Mouse (Mus musculus) liver, embryonic 16.5 days (tissue): Measurements from ENCODE around the gene Ndufa11. TPM values are rescaled to one million over a fixed set of nuclear protein-coding genes. Genes with fewer than 3 reads are reported as not detected.

ENCODE experiments used
- ATAC-seq: fragments of 200-750 bp; cut with Nextera tagmentation; 2 replicates; pipeline ENCODE4 v1.8.0; 2017; ENCODE audit warnings: low read depth, mild to moderate bottlenecking, moderate number of reproducible peaks, moderate library complexity
- H3K27ac ChIP-seq: fragments of 300-500 bp; sonication (generic); 2 replicates; pipeline ENCODE4 v1.5.1; 2014; ENCODE audit warnings: mild to moderate bottlenecking, low read length
- H3K27me3 ChIP-seq: fragments of 300-500 bp; sonication (generic); 2 replicates; pipeline ENCODE4 v1.6.1; 2014; ENCODE audit warnings: low read depth, low read length, mixed read lengths; ENCODE audit not compliant: control insufficient read depth, insufficient read depth
- H3K36me3 ChIP-seq: fragments of 300-500 bp; sonication (generic); 2 replicates; pipeline ENCODE4 v1.6.1; 2014; ENCODE audit warnings: mild to moderate bottlenecking; ENCODE audit not compliant: control insufficient read depth, insufficient read depth
- H3K4me1 ChIP-seq: fragments of 300-500 bp; sonication (generic); 2 replicates; pipeline ENCODE4 v1.6.1; 2014; ENCODE audit warnings: low read depth, low read length, mixed read lengths; ENCODE audit not compliant: control insufficient read depth
- H3K4me2 ChIP-seq: fragments of 300-500 bp; sonication (generic); 2 replicates; pipeline ENCODE4 v1.6.1; 2014; ENCODE audit warnings: low read depth, low read length, mixed read lengths
- H3K4me3 ChIP-seq: fragments of 300-500 bp; sonication (generic); 2 replicates; pipeline ENCODE4 v1.5.1; 2014; ENCODE audit warnings: low read depth, mild to moderate bottlenecking, low read length
- H3K9ac ChIP-seq: fragments of 300-500 bp; sonication (generic); 2 replicates; pipeline ENCODE4 v1.6.1; 2014; ENCODE audit warnings: low read depth, low read length
- H3K9me3 ChIP-seq: fragments of 300-500 bp; sonication (generic); replicated peaks from 2 replicates; pipeline ENCODE4 v1.6.1; 2016; ENCODE audit warnings: low read length; ENCODE audit not compliant: control insufficient read depth
- WGBS: fragments of 180-500 bp; shearing (Covaris S2); extraction: QIAGEN DNeasy Blood & Tissue Kit; methylation state at CpG from one replicate; pipeline ENCODE4 v1.1.7; 2014; ENCODE audit not compliant: insufficient replicate concordance; 5-methylcytosine and 5-hydroxymethylcytosine counted together
- polyA plus RNA-seq: library from polyadenylated mRNA; unstranded; fragments of >200 nt; fragmentation: Nextera tagmentation; extraction: Ambion mirVana; gene quantifications from 2 replicates; pipeline ENCODE4 v1.2.1, GENCODE M21; 2015

Ndufa11 gene
- polyA plus RNA-seq = 210 and 219 TPM in 2 replicates

GRCm38 (mm10) chr17:56717363-56718058 lies at the start of gene Ndufa11, which contains the start of gene Vmac:
Gene Ndufa11, plus strand, starts transcription at chr17:56717767.
Gene Vmac, minus strand, starts transcription at chr17:56718022.
- H3K27ac ChIP-seq = peak within 1 kb of the TSS; percentile 84
- no peaks in the 10 kb centered on the region for H3K27me3 ChIP-seq
- ATAC-seq = peak; percentile 75
- H3K4me3 ChIP-seq = peak within 1 kb of the TSS; percentile 81
- H3K36me3 ChIP-seq = peaks cover 11% of the 10 kb centered on the region
- no peaks in the 10 kb centered on the region for H3K9me3 ChIP-seq
- under 1% methylated on average over 59 of the region's 59 CpGs for WGBS
- H3K4me1 ChIP-seq = peaks cover 23% of the 10 kb centered on the region
- H3K4me2 ChIP-seq = peak within 1 kb of the TSS; percentile 98
- H3K9ac ChIP-seq = peak within 1 kb of the TSS; percentile 85

DNA sequence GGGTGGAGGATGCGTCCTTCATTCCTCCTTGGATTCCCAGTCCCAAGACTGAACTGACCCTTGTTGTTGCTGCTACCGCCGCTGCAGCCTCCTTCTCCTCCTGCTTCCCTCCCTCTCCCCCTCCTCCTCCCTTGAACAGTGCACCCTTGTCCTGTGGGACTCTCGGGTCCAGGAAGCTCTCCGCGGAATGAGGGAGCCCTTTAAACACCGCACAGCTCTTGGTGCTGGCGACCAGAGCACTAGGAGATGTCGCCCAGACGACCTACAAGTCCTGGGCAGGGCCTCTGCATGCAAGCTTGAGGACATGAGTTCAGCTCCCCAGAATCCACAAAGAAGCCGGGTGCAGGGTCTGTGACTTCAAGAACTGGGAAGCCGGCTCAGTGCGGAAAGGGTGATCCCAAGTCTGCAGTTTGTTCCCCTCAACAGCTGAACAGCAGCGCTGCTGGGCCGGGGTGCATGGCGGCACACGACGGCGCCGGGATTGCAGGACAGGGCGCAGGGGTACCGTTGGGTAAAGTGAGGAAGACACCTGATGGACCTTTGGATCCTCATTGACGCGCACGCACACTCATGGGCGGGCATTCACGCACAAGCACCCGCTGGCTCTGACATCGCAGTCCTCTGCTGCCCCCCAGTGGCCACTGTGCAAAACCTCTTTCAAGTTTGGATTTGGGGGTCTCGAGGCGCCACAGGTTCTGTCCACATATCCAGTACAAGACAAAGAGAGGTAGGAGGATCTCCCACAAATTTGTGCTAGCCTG lies 49.0 kb upstream of the Ndufa11 start:
- no peaks in the 10 kb centered on the region; the same call in none of the 2 replicates for H3K4me1 ChIP-seq
- WGBS = 5% methylated on average over 31 of the region's 31 CpGs
- no peak for ATAC-seq
- peaks cover 16% of the 10 kb centered on the region for H3K27me3 ChIP-seq
- peak overlapping the region; percentile 50 for H3K4me3 ChIP-seq
- no peaks in the 10 kb centered on the region for H3K9me3 ChIP-seq
- H3K9ac ChIP-seq = peak overlapping the region; percentile 17; the same call in 1 of the 2 replicates
- H3K4me2 ChIP-seq = peak overlapping the region; percentile 72
- no peaks in the 10 kb centered on the region for H3K36me3 ChIP-seq
- H3K27ac ChIP-seq = no peak overlapping the region

DNA sequence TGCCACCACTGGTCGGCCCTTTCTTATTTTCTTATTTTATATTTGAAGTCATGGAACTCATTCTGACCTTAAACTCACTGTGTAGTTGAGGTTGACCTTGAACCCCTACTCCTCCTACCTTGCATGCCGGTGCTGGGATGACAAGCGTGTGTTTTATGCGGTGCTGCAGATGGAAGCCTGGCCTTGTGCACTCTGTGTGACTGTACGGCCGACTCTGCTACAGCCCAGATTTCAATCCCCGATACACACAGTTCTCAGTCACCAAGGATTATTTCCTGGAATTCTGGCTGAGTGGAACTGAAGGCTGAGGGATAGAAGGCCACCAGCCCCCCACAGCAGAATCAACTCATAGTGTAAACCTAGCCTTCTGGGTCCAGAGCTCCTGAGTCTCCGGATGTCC lies 47.8 kb upstream of the Ndufa11 start:
- Histone ChIP-seq H3K4me2 (no peak overlapping the region), H3K4me3 (no peak overlapping the region), H3K9me3 (no peaks in the 10 kb centered on the region), H3K27ac (no peak overlapping the region), H3K27me3 (peaks cover 16% of the 10 kb centered on the region), H3K9ac (no peak overlapping the region), H3K36me3 (no peaks in the 10 kb centered on the region), H3K4me1 (peaks cover 7% of the 10 kb centered on the region)
- WGBS = 79% methylated on average over 8 of the region's 8 CpGs
- no peak for ATAC-seq

DNA sequence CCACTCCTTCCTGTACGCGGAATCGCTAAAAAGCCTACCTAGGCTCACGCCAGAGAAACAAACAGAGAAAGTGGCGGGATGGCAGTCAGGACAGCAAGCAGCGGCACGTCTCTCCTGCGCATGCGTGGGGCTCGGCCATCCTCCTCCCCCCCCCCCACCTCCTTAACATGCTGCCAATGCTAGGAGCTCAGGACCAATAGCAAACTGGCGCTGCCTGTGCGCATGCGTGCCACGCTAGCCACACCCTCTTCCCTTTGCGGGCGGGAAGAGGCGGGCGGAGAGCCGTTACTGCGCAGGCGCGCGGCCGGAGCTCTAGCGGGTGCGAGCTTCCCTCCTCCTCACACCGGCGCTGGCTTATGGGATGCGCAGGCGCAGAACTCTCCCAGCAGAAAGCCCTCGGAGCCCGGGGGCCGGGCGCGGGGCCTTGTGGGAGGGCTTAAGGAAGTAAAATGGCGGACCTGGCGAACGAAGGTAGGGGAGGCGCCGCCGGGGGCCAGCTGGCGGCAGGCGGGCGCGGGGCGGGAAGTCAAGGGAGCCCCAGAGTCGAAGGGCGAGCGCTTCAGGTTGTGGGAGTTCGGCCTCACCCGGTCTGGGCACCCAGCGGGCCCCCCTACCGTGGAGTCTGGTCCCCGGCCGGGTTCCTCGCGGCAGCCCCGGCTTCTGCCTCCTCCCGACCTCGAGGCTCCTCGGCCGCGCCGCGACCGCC lies 44.5 kb upstream of the Ndufa11 start, which contains the start of gene Ranbp3:
Gene Ranbp3 (plus strand): TSS at position 354 of the 706 bp plus-strand sequence.
- ATAC-seq = peak; percentile 94
- Histone ChIP-seq H3K4me1 (peaks cover 23% of the 10 kb centered on the region), H3K27ac (peak within 1 kb of the TSS; percentile 91), H3K4me2 (peak within 1 kb of the TSS; percentile 76), H3K27me3 (peaks cover 7% of the 10 kb centered on the region), H3K4me3 (peak within 1 kb of the TSS; percentile 92), H3K9me3 (no peaks in the 10 kb centered on the region), H3K9ac (peak within 1 kb of the TSS; percentile 96), H3K36me3 (peaks cover 10% of the 10 kb centered on the region; the same call in 1 of the 2 replicates)
- under 1% methylated on average over 62 of the region's 66 CpGs for WGBS

DNA sequence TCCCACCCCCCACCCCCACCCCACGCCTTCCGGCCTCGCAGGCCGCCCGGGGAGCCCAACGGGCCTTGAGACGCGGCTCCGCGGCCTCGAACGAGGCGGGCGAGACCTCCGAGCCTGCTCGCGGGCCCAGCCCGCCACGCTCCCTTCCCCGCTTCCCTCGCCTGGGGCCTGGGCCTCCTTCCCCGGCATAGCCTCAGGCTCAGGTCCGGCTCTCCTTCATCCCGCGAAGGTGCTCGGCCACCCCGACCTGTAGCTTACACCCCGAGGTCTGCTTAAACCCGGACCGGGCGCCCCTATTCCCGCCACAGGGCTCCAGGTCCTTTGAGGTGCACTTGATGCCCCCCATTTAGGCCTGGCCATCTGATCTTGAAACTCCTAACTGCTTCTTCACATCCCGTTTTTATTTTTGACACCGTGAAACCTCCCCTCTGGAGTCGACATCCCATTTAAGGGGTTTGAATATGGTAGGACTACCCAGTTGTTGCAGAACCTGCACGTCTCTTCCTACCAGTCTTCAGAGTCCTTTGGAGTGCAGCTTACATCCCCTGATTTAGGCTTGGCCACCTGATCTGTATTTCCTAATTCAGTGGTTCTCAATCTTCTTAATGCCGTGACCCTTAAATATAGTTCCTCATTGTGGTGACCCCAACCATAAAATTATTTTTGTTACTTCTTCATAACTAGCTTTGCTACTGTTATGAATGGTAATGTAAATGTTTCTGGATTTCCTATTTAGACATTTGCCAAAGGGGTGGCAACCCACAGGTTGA lies 43.7 kb upstream of the Ndufa11 start:
- H3K9ac ChIP-seq = peak overlapping the region; percentile 96
- H3K4me2 ChIP-seq = peak overlapping the region; percentile 76
- ATAC-seq = peak; percentile 8; the same call in 1 of the 2 replicates
- H3K4me3 ChIP-seq = peak overlapping the region; percentile 92
- peak overlapping the region; percentile 86 for H3K27ac ChIP-seq
- H3K27me3 ChIP-seq = no peaks in the 10 kb centered on the region; the same call in 1 of the 2 replicates
- H3K9me3 ChIP-seq = no peaks in the 10 kb centered on the region
- peaks cover 10% of the 10 kb centered on the region; the same call in 1 of the 2 replicates for H3K36me3 ChIP-seq
- H3K4me1 ChIP-seq = peaks cover 23% of the 10 kb centered on the region
- under 1% methylated on average over 37 of the region's 37 CpGs for WGBS

GRCm38 (mm10) chr17:56681791-56682190 lies 35.8 kb upstream of the Ndufa11 start:
- Histone ChIP-seq H3K4me3 (no peak overlapping the region), H3K4me2 (no peak overlapping the region), H3K36me3 (peaks cover 26% of the 10 kb centered on the region), H3K4me1 (peaks cover 29% of the 10 kb centered on the region), H3K27ac (no peak overlapping the region), H3K27me3 (no peaks in the 10 kb centered on the region), H3K9me3 (no peaks in the 10 kb centered on the region), H3K9ac (no peak overlapping the region)
- ATAC-seq = no peak
- 75% methylated on average over 4 of the region's 4 CpGs for WGBS

DNA sequence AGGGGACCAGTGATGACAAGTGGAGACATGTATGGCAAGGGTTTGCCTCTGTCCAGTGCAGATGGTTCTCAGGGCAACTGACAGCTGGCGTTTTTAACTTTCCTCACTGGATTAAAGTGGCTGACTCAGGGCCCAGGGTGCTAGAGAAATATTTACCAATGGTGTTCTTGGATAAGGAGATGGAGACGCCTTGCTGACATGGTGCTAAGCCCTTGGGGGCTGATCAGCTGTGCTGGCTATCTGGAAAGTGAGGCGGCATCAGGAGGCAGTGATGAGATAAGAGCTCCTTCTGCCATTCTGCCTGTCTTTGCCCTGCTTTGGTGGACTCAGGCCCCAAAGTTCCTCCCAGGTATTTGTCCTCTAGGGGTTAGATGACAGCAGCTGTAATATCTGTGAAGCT lies 34.7 kb upstream of the Ndufa11 start:
- H3K4me3 ChIP-seq = no peak overlapping the region
- H3K27ac ChIP-seq = peak overlapping the region; percentile 59; the same call in 1 of the 2 replicates
- peaks cover 38% of the 10 kb centered on the region for H3K4me1 ChIP-seq
- H3K36me3 ChIP-seq = peaks cover 21% of the 10 kb centered on the region
- no peaks in the 10 kb centered on the region for H3K9me3 ChIP-seq
- WGBS = 25% methylated on average over 3 of the region's 3 CpGs
- ATAC-seq = peak; percentile 77
- peak overlapping the region; percentile 19; the same call in 1 of the 2 replicates for H3K9ac ChIP-seq
- no peaks in the 10 kb centered on the region for H3K27me3 ChIP-seq
- H3K4me2 ChIP-seq = peak overlapping the region; percentile 18

GRCm38 (mm10) chr17:56683546-56684140 lies 33.9 kb upstream of the Ndufa11 start:
- no peak for ATAC-seq
- H3K4me1 ChIP-seq = peaks cover 46% of the 10 kb centered on the region
- no peak overlapping the region for H3K9ac ChIP-seq
- no peak overlapping the region for H3K4me2 ChIP-seq
- H3K36me3 ChIP-seq = peaks cover 21% of the 10 kb centered on the region
- peak overlapping the region; percentile 59; the same call in 1 of the 2 replicates for H3K27ac ChIP-seq
- H3K4me3 ChIP-seq = no peak overlapping the region
- H3K27me3 ChIP-seq = no peaks in the 10 kb centered on the region
- H3K9me3 ChIP-seq = no peaks in the 10 kb centered on the region
- 78% methylated on average over 5 of the region's 5 CpGs for WGBS
